Mouse (Mus musculus) limb, embryonic 14.5 days (tissue): ENCODE data around the gene Tmod1. TPM values are rescaled to one million over a fixed set of nuclear protein-coding genes. Genes with fewer than 3 reads are reported as not detected.

Experiments
- ATAC-seq: fragments of 200-750 bp; cut with Nextera tagmentation; 2 replicates; pipeline ENCODE4 v1.8.0; 2017; ENCODE audit warnings: low read depth, moderate number of reproducible peaks, moderate TSS enrichment; ENCODE audit not compliant: low FRiP score
- DNase-seq: peaks from one replicate; pipeline ENCODE4 v3.0.0-alpha.2; 2015; ENCODE audit warnings: low spot score
- H3K27ac ChIP-seq: fragments of 300-500 bp; sonication (generic); replicated peaks from 2 replicates; pipeline ENCODE4 v1.5.1; 2014; ENCODE audit warnings: low read depth, mild to moderate bottlenecking, low read length, moderate library complexity, mixed read lengths
- H3K27me3 ChIP-seq: fragments of 300-500 bp; sonication (generic); 2 replicates; pipeline ENCODE4 v1.6.1; 2014; ENCODE audit warnings: low read length, mixed read lengths; ENCODE audit not compliant: control insufficient read depth, insufficient read depth
- H3K36me3 ChIP-seq: fragments of 300-500 bp; sonication (generic); 2 replicates; pipeline ENCODE4 v1.6.1; 2014; ENCODE audit warnings: mild to moderate bottlenecking, low read length, moderate library complexity, mixed read lengths; ENCODE audit not compliant: control insufficient read depth, insufficient read depth
- H3K4me1 ChIP-seq: fragments of 300-500 bp; sonication (generic); 2 replicates; pipeline ENCODE4 v1.6.1; 2014; ENCODE audit warnings: antibody characterized with exemption, low read length, mixed read lengths; ENCODE audit not compliant: control insufficient read depth, insufficient read depth
- H3K4me2 ChIP-seq: fragments of 300-500 bp; sonication (generic); replicated peaks from 2 replicates; pipeline ENCODE4 v1.6.1; 2014; ENCODE audit warnings: low read depth, mild to moderate bottlenecking, low read length, moderate library complexity; ENCODE audit not compliant: severe bottlenecking
- H3K4me3 ChIP-seq: fragments of 300-500 bp; sonication (generic); replicated peaks from 2 replicates; pipeline ENCODE4 v1.5.1; 2014; ENCODE audit warnings: low read length
- H3K9ac ChIP-seq: fragments of 300-500 bp; sonication (generic); 2 replicates; pipeline ENCODE4 v1.6.1; 2014; ENCODE audit warnings: mild to moderate bottlenecking, low read depth, low read length, moderate library complexity; ENCODE audit not compliant: severe bottlenecking
- H3K9me3 ChIP-seq: fragments of 300-500 bp; sonication (generic); 2 replicates; pipeline ENCODE4 v1.6.1; 2016; ENCODE audit warnings: low read length; ENCODE audit not compliant: control insufficient read depth
- POLR2A ChIP-seq: fragments of 200-500 bp; IDR thresholded peaks from 2 replicates; pipeline ENCODE4 v1.8.0; 2012; ENCODE audit warnings: inconsistent platforms, mild to moderate bottlenecking, moderate library complexity, borderline replicate concordance; ENCODE audit not compliant: insufficient read depth, insufficient read length; ENCODE audit errors: extremely low read depth
- WGBS: fragments of 180-500 bp; shearing (Covaris S2); extraction: QIAGEN DNeasy Blood & Tissue Kit; methylation state at CpG from one replicate; pipeline ENCODE4 v1.1.7; 2014; 5-methylcytosine and 5-hydroxymethylcytosine counted together
- polyA plus RNA-seq, 2 experiments: library from polyadenylated mRNA; depleted of rRNA in 1 of 2; stranded (reverse) in 1 of 2; unstranded in 1 of 2; fragments of >200 nt; fragmentation: Nextera tagmentation in 1 of 2; extraction: Ambion mirVana in 1 of 2; gene quantifications; 2 replicates each; pipeline versions ENCODE4 v1.2.1 to v1.2.3; 2012 to 2014

Tmod1 gene
- polyA plus RNA-seq (2012; rRNA removed) (8.1 and 10.8 TPM in 2 replicates), polyA plus RNA-seq (2014; fragmentation: Nextera tagmentation; extraction: Ambion mirVana) (9.9 and 15.8 TPM in 2 replicates)

GRCm38 (mm10) chr4:46038892-46039751 lies at the start of gene Tmod1:
Gene Tmod1, plus strand, starts transcription at chr4:46038935.
- Histone ChIP-seq H3K9ac (peak within 1 kb of the TSS; percentile 60), H3K27ac (no peak within 1 kb of the TSS), H3K9me3 (no peaks in the 10 kb centered on the region), H3K4me2 (peak within 1 kb of the TSS; percentile 99), H3K36me3 (no peaks in the 10 kb centered on the region), H3K4me3 (peak within 1 kb of the TSS; percentile 54), H3K27me3 (peaks cover 35% of the 10 kb centered on the region), H3K4me1 (peaks cover 5% of the 10 kb centered on the region; the same call in 1 of the 2 replicates)
- DNase-seq (no peak), ATAC-seq (peak; percentile 39; the same call in 1 of the 2 replicates)
- WGBS: 1% methylated on average over 34 of the region's 72 CpGs
- no peak for TF ChIP-seq POLR2A

- Histone ChIP-seq H3K27ac (no peak overlapping the region), H3K4me3 (no peak overlapping the region), H3K4me2 (no peak overlapping the region), H3K9ac (no peak overlapping the region), H3K36me3 (0 out of 2 replicates have a peak, but pooled peaks cover 4% of the 10 kb centered on the region), H3K9me3 (no peaks in the 10 kb centered on the region), H3K27me3 (no peaks in the 10 kb centered on the region), H3K4me1 (no peaks in the 10 kb centered on the region)
- TF ChIP-seq POLR2A: no peak
- no peak for DNase-seq
- 57% methylated on average over 6 of the region's 6 CpGs for WGBS
- ATAC-seq: no peak
Observed at GRCm38 (mm10) chr4:45990427-45991135, 48.2 kb upstream of the Tmod1 start.

GRCm38 (mm10) chr4:45998536-45998935 lies 40.2 kb upstream of the Tmod1 start:
- ATAC-seq: no peak
- WGBS: 80% methylated on average over 4 of the region's 4 CpGs
- TF ChIP-seq POLR2A: no peak

DNA sequence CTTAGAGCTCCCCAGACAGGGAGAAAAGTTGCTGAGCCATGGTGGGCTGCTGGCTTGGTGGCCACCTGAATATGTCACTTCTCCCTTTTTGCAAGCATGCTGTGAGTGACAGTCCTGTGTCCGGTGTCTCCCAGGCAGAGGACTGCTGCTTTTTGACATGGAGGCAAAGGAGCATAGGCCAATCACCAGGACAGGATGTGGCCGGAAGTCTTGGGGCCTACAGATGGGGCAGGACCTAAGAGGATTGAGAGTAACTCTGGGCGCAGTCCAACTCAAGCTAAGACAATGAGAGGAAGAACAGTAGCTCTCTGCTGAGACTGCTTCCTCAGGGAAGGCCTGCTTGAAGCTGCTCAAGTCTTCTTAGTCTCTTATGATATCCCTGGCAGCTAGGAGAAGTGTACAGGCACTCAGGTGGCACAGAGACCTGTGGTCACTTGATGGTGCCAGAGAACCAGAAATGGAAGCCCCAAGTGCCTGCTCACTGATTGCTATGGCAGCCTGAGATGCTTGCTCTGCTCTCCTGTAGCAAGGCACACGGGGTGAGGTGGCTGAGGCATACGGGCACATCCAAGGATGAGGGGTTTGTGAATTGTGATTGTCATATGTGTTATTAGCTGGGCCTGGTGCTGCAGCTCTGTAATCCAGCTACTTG lies 30.5 kb upstream of the Tmod1 start:
- Histone ChIP-seq H3K9me3 (no peaks in the 10 kb centered on the region), H3K27ac (no peak overlapping the region), H3K4me1 (no peaks in the 10 kb centered on the region), H3K4me3 (no peak overlapping the region), H3K27me3 (no peaks in the 10 kb centered on the region), H3K4me2 (no peak overlapping the region), H3K36me3 (peaks cover 5% of the 10 kb centered on the region; the same call in 1 of the 2 replicates), H3K9ac (no peak overlapping the region)
- DNase-seq (no peak), ATAC-seq (no peak)
- WGBS: 79% methylated on average over 5 of the region's 5 CpGs
- TF ChIP-seq POLR2A: no peak

More at GRCm38 (mm10) chr4:45998536-45998935, 40.2 kb upstream of the Tmod1 start:
- Histone ChIP-seq H3K36me3 (no peaks in the 10 kb centered on the region), H3K4me1 (0 out of 2 replicates have a peak, but pooled peaks cover 2% of the 10 kb centered on the region), H3K27ac (no peak overlapping the region), H3K9me3 (no peaks in the 10 kb centered on the region), H3K27me3 (no peaks in the 10 kb centered on the region), H3K4me3 (no peak overlapping the region), H3K9ac (no peak overlapping the region), H3K4me2 (no peak overlapping the region)
- DNase-seq: no peak

GRCm38 (mm10) chr4:46011698-46012097 lies 27.0 kb upstream of the Tmod1 start:
- peaks cover under 1% of the 10 kb centered on the region; the same call in 1 of the 2 replicates for H3K36me3 ChIP-seq
- H3K27ac ChIP-seq: no peak overlapping the region
- ATAC-seq: no peak
- no peaks in the 10 kb centered on the region for H3K27me3 ChIP-seq
- TF ChIP-seq POLR2A: no peak
- no peak overlapping the region for H3K9ac ChIP-seq
- no peak overlapping the region for H3K4me3 ChIP-seq
- H3K4me2 ChIP-seq: no peak overlapping the region
- 82% methylated on average over 2 of the region's 2 CpGs for WGBS
- DNase-seq: no peak
- H3K4me1 ChIP-seq: no peaks in the 10 kb centered on the region
- H3K9me3 ChIP-seq: no peaks in the 10 kb centered on the region
